Mouse (Mus musculus) erythroblast, adult 5-6 weeks (primary cell): ENCODE measurements around the gene Rtn4rl2. TPM values are rescaled to one million over a fixed set of nuclear protein-coding genes. Genes with fewer than 3 reads are reported as not detected.
A peak's percentile ranks its signal among the peaks of the same experiment; 100 is the strongest.

Experiments used
- ATAC-seq: replicated peaks from 2 replicates; pipeline ENCODE4 v1.8.0; 2016; ENCODE audit warnings: moderate number of reproducible peaks, mild to moderate bottlenecking, moderate TSS enrichment, inconsistent platforms; ENCODE audit not compliant: poor library complexity, low FRiP score, severe bottlenecking
- total RNA-seq, 2 experiments: library from RNA; stranded (forward) in 1 of 2; stranded (reverse) in 1 of 2; fragments of 150-400 nt in 1 of 2; fragments of 200-764, 138-1000 nt in 1 of 2; gene quantifications; 2 replicates each; pipeline versions ENCODE4 v1.2.3 to v1.2.4; 2015 to 2017; ENCODE audit warnings: low replicate concordance in 2 of 2

Gene Rtn4rl2
- total RNA-seq, 2 experiments from 2014 or later, result not detected

DNA sequence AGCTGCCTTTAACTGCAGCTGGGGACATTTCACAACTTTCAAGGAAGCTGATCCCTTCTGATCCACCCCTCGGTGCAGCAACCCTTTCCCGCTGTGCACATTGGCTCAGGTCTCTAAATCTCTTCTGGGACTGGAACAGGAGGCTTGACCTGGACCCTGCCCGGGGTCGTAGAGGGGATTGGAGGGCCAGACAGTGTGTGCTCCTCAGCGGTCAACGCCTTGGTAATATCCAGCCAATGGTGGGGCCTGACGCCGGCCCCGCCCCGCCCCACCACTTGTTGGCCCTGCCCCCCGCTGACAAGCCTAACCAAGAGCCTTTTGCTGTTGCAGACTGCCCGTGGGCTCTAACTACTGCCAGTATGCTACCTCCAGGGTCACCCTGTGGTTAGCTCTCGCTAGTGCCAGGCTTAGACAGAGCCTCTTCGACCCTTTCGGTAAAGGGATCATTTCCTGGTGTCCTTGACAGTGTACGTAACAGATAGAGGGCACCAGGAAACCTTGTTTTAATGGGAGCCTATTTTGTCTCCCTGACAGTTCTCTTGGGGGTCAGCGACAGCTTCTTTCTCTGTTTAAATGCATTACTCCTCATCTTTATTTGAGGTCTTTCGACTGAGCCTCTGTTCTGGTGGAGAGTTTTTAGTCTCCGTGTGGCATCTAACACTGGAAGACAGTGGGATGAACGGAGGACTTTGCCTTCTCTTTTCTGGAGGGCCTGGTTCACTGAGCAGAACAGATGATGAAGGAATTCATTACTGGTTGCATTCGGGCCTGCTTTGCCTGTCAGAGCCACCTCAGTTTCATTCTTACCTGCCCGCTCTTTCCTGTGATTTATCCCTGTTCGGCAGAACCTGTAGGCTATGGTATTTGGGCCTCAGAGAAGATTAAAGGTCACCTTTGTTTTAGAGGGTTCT lies 35.1 kb downstream of the Rtn4rl2 start:
- ATAC-seq, result no peak

DNA sequence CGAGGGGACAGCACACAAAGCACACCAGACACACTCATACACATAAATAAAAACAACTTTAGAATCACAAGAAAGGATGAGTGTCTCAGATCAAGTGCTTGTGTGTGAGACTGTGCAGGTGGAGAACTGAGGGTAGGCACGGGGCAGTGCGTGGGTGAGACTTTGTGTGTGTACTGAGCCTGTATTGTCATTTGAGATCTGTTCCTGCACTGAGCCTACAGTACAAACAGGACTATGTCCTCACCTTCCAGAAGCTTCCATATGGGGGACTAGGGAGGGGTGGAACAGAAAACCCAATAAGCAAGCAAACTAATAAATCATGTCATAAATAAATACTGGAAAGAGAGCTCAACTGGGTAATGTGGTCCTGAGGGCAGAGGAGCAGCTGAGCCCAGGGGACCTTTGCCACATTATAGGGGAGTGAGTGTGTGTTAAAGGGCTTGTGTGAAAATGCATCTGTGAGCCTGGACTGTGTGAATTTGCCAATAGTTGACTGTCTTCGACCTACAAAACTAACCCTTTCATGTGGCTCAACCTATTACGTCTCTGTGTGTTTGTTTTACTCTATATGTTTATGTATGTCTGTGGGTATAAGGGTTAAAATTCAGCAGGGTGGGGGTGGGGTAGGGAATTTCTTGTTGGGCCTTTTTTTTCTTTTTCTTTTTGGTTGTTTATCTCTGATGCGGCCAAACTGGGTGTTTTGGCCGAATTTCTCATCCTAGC lies 35.9 kb downstream of the Rtn4rl2 start:
- no peak for ATAC-seq

DNA sequence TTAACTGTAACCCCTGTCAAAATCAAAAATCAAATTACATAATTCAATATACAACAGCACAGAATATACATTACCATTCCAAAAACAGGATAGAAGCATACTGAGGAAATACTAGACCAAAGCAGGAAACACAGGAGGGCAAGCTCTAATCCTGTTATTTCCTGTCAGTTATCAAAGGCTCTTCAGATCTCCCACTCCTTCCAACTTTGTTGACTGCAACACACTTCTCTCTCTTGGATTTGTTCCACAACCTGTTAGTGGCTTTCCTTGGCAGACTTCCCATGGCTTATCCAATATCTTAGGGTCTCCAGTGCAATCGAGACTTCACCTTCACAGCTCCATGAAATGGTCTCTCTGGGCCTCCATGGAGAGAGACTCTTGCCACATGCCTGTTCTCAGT lies 41.3 kb downstream of the Rtn4rl2 start:
- no peak for ATAC-seq

DNA sequence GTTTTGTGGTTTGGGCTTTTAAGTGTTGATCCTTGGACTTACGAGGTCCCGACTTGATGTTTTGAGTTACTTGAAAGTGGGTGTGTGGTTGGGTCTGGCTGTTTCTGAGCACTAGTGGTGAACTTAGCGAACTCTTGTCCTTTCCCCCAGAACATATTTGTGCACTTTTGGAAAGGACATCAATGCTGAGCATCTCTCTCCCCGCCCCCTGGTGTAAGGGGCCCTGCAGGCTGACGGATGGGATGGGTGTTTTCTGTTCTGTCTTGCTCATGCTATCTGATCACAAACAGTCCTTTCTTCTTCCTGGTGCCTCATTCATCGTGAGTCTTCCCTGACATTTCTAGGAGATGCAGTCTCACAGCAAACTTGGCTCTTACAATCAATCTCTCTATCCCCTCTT lies 42.9 kb downstream of the Rtn4rl2 start:
- ATAC-seq, result no peak

DNA sequence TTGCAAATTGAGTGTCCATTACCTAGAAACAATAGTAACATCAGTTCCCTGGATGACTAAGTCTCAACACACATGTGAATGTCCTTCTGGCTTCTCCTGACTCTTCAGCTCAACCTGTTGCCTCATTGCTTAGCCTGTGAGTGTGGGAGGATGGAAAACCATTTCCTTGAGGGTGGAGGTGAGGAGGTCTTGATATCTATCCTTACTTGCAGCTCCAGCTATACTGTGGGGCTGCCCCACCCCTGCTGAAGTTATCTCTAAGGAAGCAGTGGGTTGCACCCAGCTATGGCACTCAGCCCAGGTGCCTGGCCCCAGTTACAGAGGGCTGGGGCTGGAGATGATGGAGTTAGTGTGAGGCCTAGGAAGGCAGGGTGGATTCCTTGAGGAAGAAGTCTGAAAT lies 44.6 kb downstream of the Rtn4rl2 start:
- ATAC-seq, result peak; percentile 74

DNA sequence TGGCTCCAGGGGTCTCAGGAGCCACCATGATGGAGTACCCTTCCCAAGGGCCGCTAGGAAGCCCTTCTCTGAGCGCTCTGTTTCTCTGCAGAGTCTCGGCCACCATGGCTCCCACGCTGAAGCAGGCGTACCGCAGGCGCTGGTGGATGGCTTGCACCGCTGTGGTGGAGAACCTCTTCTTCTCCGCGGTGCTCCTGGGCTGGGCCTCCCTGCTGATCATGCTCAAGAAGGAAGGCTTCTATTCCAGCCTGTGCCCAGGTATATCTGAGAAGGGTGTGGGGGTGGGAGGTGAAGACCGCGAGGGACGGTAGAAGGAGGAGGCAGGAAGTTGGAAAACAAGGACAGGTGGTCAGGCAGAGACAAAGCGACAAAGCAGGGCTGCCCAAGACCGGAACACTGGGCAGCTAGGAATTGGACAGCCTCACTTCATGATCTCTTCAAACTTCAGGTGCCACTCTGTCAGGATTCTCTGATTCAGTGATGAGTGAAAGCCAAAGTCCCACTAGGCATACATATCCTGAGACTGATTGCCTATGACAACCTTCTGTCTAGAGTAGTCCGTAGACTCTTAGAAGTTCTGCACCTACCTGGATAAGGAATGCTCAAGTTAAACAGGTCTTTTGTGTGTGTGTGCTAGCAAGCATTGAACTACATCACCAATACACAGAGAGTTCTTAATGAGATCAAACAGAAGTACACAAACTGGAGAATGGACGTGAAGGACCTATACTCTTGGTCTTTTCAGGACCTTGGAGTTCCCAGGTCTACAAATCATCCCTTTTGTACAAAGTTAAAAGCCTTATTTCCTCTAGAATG lies 45.6 kb downstream of the Rtn4rl2 start:
- ATAC-seq, result peak; percentile 9

DNA sequence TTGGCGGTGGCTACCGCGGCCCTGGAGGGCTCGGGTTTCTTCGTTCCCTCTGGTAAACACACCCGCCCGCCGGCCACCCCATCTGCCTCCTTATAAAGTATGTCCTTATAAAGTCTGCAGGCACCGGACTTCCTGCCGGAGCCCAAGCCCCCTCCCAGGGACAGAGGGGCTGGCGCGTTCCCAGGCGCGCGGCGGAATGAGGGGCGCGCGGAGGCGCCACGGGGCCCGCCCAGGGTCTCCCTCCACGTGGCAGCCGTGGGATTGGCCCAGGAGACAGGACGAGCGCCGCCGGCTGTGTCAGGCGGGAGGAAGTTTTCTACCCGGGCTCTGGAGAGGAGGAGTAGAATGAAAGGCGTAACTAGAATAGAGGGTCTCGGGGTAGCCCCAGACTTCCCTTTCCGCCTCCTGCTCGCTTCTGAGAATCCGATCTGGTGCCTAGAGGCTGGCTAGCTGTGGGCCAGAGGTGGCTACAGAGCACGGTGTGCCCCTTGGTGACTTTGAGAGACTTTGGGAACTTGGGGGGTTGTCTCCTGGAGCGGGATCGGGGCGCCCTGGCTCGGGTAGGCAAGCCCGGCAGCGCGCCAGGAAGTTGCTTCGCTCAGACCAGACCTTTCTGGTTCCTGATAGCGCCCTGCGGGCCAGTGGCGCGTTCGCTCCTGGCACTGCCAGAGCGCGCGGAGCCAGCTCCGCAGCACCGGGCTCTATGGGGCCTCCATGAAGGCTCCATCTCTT lies 46.3 kb downstream of the Rtn4rl2 start:
- ATAC-seq, result peak; percentile 48

DNA sequence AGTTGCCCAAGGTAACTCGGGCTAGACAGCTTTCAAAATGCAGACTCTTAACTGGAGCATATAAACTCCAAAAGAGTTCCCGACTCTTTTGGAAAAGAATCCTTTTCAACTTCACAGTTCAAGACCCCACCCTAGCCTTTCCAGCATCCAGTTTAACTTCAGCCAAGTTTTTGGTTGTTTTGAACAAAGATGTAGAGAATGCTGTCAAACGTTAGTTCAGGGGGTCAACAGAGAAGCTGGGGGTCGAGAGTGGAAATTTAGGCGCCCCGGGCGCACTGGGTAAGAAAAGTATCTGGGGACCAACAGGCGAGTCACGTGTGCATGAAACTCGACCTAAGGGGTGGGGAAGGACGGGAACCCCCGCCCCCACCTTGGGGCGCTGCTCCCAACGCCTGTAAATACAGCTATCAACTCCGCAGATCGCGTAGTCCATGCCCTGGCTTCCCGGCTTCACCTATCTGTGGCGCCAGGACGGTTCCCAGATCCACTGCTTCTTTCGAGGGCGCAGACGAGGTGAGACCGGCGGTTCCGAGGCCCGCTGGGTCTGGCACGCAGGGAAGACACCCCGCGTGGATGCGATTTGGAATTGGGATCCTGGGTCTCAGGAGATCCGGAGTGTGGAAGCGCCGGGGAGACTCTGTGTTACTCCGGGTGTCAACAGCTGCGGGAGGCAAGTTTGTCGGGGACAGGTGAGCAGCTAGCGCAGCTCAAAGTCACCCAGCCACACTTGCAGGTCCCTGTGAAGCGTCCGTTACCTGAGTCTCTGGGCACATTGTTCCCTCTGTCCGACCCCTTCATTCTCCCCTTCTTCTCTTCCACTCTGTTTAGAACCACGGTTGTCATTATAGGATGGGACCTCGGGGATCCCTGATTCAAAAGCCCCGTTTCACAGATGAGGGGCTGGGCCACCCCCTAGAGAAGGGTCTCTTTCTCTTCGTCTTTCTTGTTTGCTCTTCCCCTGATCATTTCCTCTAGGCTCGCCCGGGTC lies 47.2 kb downstream of the Rtn4rl2 start:
- peak; percentile 62 for ATAC-seq

DNA sequence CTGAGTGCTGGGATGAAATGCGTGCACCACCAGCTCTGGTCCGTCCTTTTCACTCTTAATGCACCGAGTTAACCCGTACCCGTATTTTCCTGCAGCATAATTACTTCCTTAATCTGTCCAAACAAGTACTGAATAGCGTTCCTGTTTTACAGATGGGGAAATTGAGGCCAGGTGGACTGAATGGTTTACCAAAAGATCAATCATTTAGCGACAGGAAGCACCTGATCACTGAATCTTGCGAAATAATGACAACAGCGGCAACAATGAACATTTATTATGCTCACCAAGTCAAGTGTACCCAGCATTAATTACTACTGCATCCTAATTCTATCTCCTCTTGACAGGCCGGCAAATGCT lies 47.9 kb downstream of the Rtn4rl2 start, which contains the start of gene Slc43a1:
Gene Slc43a1, plus strand, starts transcription at position 258 of the 357 bp plus-strand sequence.
- ATAC-seq, result no peak

DNA sequence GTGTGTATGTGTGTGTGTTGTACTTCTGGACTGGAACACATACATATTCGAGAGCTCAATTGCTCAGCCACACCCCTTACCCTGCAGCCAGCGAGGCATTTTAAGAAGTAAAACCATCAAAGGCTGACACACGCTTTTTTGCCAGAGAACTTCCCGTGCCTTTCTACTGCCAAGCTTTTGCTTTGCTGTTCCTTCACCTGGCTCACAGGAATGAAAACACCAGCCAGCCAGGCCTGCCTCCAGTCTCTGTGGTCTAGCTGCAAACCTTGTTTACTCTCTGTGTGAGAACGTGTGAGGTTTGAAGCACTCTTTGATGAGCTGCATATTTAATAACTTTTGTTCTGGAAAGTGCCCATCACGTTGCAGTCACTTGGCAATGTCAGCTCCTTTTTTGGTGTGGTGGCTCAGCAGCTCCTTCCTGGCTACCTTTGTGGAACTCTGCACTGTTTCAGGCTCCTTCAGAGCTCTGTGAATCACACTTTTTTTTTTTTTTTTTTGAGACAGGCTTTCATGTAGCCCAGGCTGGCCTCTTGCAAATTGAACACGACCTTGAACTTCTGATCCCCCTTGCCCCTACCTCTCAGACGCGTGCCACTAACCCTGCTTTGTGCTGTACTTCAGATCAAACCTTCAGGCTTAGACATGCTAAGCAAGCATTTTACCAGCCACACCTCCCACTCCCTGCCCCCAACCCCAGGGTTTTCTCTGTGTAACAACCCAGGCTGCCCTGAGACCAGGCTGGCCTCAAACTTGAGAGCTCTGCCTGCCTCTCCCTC lies 48.5 kb downstream of the Rtn4rl2 start:
- no peak for ATAC-seq

DNA sequence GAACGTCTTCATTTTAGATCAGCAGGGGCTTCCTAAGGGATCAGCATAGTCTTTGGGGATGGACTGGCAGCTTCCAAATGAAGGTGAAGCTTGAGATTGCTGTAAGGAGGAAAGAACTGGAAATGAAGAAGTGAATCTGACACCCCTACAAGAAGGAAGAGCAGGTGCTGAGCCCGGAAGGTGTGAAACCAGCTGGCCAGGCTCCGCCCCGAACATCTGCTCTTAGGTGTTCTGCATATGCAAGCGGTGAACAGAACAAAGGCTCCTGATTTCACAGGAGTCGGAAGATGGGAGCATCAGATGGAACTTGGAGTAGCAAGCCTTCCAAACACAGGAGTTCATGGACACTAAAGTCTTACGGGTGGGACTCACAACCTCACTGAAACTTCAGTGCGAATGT lies 49.4 kb downstream of the Rtn4rl2 start:
- no peak for ATAC-seq

DNA sequence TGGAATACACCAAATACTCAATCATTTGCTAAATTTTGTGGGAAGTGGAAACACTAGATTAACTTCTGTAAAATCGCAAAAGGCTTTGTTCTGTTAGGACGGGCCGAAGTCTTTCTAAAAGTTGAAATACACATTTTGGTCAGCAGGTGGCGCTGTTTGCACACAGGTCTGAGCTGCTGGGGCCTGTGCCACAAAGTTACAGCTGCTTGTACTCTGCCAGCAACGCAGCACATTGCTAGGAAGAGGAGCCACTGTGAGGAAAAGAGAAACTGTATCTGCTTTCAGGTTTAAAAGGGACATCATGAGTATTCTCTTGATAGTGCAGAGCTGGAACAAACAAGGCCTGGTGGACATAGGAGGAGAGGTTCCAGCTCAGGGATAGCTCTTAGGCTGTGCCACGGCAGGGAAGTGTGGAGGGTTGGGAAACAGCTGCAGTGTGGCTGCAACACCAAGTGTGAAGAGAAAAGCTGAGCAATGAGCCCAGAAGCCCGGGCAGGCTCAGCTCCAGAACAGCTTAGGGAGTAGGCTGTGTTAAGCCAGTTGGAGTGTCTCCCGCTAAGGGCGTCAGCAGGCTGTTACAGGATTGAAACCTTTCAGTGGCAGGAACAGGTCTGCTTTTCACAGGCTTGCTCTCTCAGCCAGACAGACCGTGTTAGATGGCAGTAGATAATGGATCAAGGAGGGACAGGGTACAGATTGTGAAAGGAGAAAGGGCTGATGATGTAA lies 54.7 kb downstream of the Rtn4rl2 start:
- peak; percentile 59 for ATAC-seq

DNA sequence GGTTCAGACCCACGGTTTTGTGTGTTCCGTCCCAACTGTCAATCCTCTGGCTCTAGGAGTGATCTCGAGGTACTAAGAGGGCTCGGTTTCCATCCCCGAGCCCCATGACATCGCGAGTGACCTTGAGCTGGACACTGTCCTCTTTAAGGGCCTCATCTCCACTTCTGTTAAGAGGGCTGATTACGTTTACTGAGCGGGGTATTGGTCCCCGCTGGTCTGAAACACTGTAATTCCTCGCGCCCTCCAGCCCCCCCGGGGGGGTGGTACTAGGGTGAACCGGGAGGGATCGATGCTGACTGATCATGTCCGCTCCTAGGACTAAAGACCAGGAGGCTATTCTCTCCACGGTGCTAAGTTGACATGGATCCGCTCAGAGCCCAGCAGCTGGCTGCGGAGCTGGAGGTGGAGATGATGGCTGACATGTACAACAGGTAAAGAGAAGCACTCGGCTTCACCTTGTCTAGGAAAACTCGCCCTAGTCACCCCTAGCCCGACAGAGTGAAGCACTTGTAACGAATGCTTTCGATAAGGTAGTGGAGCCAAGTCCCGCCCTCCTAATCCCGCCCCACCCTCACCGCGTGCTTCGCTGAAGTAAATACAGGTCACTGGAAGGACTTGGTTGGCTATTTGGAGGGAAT lies 59.1 kb downstream of the Rtn4rl2 start:
- ATAC-seq, result peak; percentile 78

DNA sequence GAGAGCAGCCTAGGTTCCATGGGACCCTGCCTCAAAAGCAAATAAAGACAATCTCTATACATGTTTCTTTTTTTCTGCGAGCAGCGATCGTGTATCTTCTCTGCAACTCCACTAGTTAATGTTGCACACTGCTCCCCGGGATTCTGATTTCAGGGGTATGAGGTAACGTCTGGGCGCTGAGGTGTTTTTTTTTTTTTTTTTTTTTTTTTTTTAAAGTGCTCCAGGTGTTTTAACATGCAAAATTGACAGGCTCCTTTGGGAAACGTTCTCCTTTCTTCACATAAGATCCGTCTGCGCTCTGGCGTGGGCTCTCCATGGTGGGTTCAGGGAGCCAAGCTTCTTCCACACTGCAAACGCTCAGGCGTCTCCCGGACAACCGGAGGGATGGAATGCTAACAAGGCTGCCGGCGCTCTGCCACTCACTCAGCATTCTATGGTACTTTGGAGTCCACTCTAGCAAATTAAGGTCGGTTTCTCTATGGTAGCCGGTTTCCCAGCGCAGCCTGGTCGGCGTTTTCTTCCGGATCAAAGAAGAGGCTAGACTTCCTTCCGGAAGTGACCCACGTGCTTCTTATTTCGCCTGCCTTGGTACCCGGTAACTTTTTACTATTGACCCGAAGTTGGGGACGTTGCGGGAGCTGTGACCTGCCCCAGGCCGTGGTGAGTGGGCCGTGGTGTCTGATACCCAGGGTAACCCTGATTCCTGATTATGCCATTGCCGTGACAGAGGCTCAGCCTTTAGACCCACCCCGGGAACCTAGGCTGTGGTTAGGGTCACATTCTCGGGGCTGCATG lies 59.8 kb downstream of the Rtn4rl2 start, which contains the start of gene Timm10:
Gene Timm10, plus strand, starts transcription at position 510 of the 795 bp plus-strand sequence.
- peak; percentile 82 for ATAC-seq

DNA sequence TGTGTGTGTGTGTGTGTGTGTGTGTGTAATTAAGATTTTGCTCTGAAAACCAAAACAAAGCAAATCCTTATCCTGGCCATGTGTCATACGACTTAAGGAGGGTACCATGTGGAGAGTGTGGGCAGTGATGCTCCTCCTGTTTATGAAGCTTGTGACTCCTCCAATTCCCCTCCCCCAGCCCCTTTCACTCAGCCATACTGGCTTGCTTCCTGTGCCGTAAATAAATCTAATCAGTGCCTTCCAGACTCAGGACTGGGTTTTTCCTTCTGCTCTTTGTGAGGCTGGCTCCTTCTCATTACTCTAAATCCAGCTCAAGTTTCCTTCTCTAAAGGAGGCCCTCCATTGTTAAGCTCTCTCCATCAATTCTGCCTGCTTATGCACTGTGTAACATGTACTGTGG lies 63.3 kb downstream of the Rtn4rl2 start:
- ATAC-seq, result no peak

DNA sequence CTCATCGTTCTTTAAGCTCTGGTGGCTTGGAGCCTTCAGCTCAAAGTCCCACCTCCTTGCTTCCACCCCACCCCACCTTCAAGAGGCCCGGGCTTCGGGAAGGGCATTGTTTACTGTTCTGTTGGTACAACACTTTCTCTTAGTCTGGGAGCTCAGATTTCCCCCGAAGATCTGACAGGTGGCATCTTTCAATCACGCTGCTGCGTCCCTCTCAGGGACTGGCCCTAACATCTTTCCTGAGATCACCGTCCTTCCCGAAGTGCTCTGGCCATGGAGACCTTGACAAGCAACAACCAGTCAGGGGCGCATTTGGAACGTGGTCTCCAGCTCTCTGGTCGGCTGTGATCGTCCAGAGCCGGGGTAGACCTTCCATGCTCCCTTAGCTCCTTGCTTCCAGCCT lies 64.0 kb downstream of the Rtn4rl2 start, which contains the start of gene Smtnl1:
Gene Smtnl1, minus strand, starts transcription at position 101 of the 400 bp plus-strand sequence.
- ATAC-seq, result no peak
